Mouse (Mus musculus): ENCODE results near the gene Plbd2. TPM values are rescaled to one million over a fixed set of nuclear protein-coding genes. Genes with fewer than 3 reads are reported as not detected.
A peak's percentile ranks its signal among the peaks of the same experiment; 100 is the strongest.

Plbd2 gene
- total RNA-seq, 2 experiments from 2014 or later = 46.9 to 52.2 TPM

- DNase-seq (ENCODE audit: low spot score) = no peak
Observed at GRCm38 (mm10) chr5:120476296-120476695, 27.1 kb downstream of the Plbd2 start, which contains the start of gene Sds. Gene Sds (plus strand): TSS chr5:120476526.

GRCm38 (mm10) chr5:120475861-120476260 is 27.6 kb downstream of the Plbd2 start:
- DNase-seq (ENCODE audit: low spot score) = no peak

- no peak for DNase-seq (ENCODE audit: low spot score)
Observed at GRCm38 (mm10) chr5:120473361-120473760, 30.1 kb downstream of the Plbd2 start.

- no peak for DNase-seq (ENCODE audit: low spot score)
Observed at GRCm38 (mm10) chr5:120472770-120473169, 30.7 kb downstream of the Plbd2 start, which contains the start of gene Sdsl. Gene Sdsl (minus strand): TSS chr5:120472810.

GRCm38 (mm10) chr5:120471538-120471937 is 31.9 kb downstream of the Plbd2 start:
- no peak for DNase-seq (ENCODE audit: low spot score)

GRCm38 (mm10) chr5:120468830-120469229 is 34.6 kb downstream of the Plbd2 start:
- DNase-seq (ENCODE audit: low spot score) = no peak

GRCm38 (mm10) chr5:120468336-120468735 is 35.1 kb downstream of the Plbd2 start:
- DNase-seq (ENCODE audit: low spot score) = no peak

- DNase-seq (ENCODE audit: low spot score) = no peak
Observed at GRCm38 (mm10) chr5:120467026-120467425, 36.4 kb downstream of the Plbd2 start.

- DNase-seq (ENCODE audit: low spot score) = no peak
Observed at GRCm38 (mm10) chr5:120465860-120466259, 37.6 kb downstream of the Plbd2 start.

- DNase-seq (ENCODE audit: low spot score) = no peak
Observed at GRCm38 (mm10) chr5:120465062-120465461, 38.4 kb downstream of the Plbd2 start.

GRCm38 (mm10) chr5:120464321-120464720 is 39.1 kb downstream of the Plbd2 start:
- no peak for DNase-seq (ENCODE audit: low spot score)

- no peak for DNase-seq (ENCODE audit: low spot score)
Observed at GRCm38 (mm10) chr5:120461902-120462301, 41.5 kb downstream of the Plbd2 start.

GRCm38 (mm10) chr5:120459133-120459532 is 44.3 kb downstream of the Plbd2 start:
- no peak for DNase-seq (ENCODE audit: low spot score)

- DNase-seq (ENCODE audit: low spot score) = peak; percentile 43
Observed at GRCm38 (mm10) chr5:120457628-120458027, 45.8 kb downstream of the Plbd2 start.

GRCm38 (mm10) chr5:120456841-120457554 is 46.4 kb downstream of the Plbd2 start:
- no peak for DNase-seq (ENCODE audit: low spot score)

GRCm38 (mm10) chr5:120456253-120456652 is 47.2 kb downstream of the Plbd2 start:
- DNase-seq (ENCODE audit: low spot score) = no peak

- no peak for DNase-seq (ENCODE audit: low spot score)
Observed at GRCm38 (mm10) chr5:120454756-120455337, 48.6 kb downstream of the Plbd2 start.

- DNase-seq (ENCODE audit: low spot score) = no peak
Observed at GRCm38 (mm10) chr5:120447305-120447704, 56.1 kb downstream of the Plbd2 start.

- peak; percentile 83 for DNase-seq (ENCODE audit: low spot score)
Observed at GRCm38 (mm10) chr5:120440733-120441132, 62.7 kb downstream of the Plbd2 start.

GRCm38 (mm10) chr5:120439887-120440670 is 63.3 kb downstream of the Plbd2 start:
- DNase-seq (ENCODE audit: low spot score) = peak; percentile 6

GRCm38 (mm10) chr5:120438991-120439710 is 64.3 kb downstream of the Plbd2 start:
- no peak for DNase-seq (ENCODE audit: low spot score)

GRCm38 (mm10) chr5:120438469-120438868 is 65.0 kb downstream of the Plbd2 start:
- DNase-seq (ENCODE audit: low spot score) = no peak
